Mouse (Mus musculus) forebrain, embryonic 15.5 days (tissue): Measurements from ENCODE around the gene Sec14l3. TPM values are rescaled to one million over a fixed set of nuclear protein-coding genes. Genes with fewer than 3 reads are reported as not detected.
A peak's percentile ranks its signal among the peaks of the same experiment; 100 is the strongest.

Experiments used
- ATAC-seq: fragments of 200-750 bp; cut with Nextera tagmentation; replicated peaks from 2 replicates; pipeline ENCODE4 v1.8.0; 2017; ENCODE audit warnings: mild to moderate bottlenecking, moderate TSS enrichment, moderate library complexity
- H3K27ac ChIP-seq: fragments of 300-500 bp; sonication (generic); replicated peaks from 2 replicates; pipeline ENCODE4 v1.5.1; 2015; ENCODE audit warnings: mild to moderate bottlenecking, inconsistent platforms
- H3K27me3 ChIP-seq: fragments of 300-500 bp; sonication (generic); 2 replicates; pipeline ENCODE4 v1.6.1; 2015; ENCODE audit warnings: inconsistent platforms
- H3K36me3 ChIP-seq: fragments of 300-500 bp; sonication (generic); 2 replicates; pipeline ENCODE4 v1.6.1; 2015; ENCODE audit warnings: mild to moderate bottlenecking, inconsistent platforms
- H3K4me1 ChIP-seq: fragments of 300-500 bp; sonication (generic); 2 replicates; pipeline ENCODE4 v1.6.1; 2015; ENCODE audit warnings: inconsistent platforms
- H3K4me2 ChIP-seq: fragments of 300-500 bp; sonication (generic); replicated peaks from 2 replicates; pipeline ENCODE4 v1.6.1; 2015; ENCODE audit warnings: mild to moderate bottlenecking, inconsistent platforms
- H3K4me3 ChIP-seq: fragments of 300-500 bp; sonication (generic); 2 replicates; pipeline ENCODE4 v1.5.1; 2015; ENCODE audit warnings: mild to moderate bottlenecking, inconsistent platforms
- H3K9ac ChIP-seq: fragments of 300-500 bp; sonication (generic); replicated peaks from 2 replicates; pipeline ENCODE4 v1.6.1; 2015; ENCODE audit warnings: mild to moderate bottlenecking, inconsistent platforms
- H3K9me3 ChIP-seq: fragments of 300-500 bp; sonication (generic); 2 replicates; pipeline ENCODE4 v1.6.1; 2016; ENCODE audit warnings: inconsistent platforms
- WGBS: fragments of 180-500 bp; shearing (Covaris S2); methylation state at CpG from one replicate; pipeline ENCODE4 v1.1.7; 2015; ENCODE audit warnings: mixed read lengths; 5-methylcytosine and 5-hydroxymethylcytosine counted together
- polyA plus RNA-seq: library from polyadenylated mRNA; unstranded; fragments of >200 nt; fragmentation: Nextera tagmentation; extraction: Ambion mirVana; gene quantifications from 2 replicates; pipeline ENCODE4 v1.2.1, GENCODE M21; 2015

Sec14l3 gene
- polyA plus RNA-seq, 1 experiment from 2014 or later: 0.75 TPM

- Histone ChIP-seq H3K9me3 (no peaks in the 10 kb centered on the region), H3K27ac (no peak overlapping the region), H3K36me3 (no peaks in the 10 kb centered on the region), H3K27me3 (no peaks in the 10 kb centered on the region), H3K4me3 (no peak overlapping the region), H3K4me2 (no peak overlapping the region), H3K4me1 (no peaks in the 10 kb centered on the region), H3K9ac (no peak overlapping the region)
- 23% methylated on average over 6 of the region's 6 CpGs for WGBS
- no peak for ATAC-seq
Observed at GRCm38 (mm10) chr11:4062981-4063380, 1.7 kb upstream of the Sec14l3 start.

GRCm38 (mm10) chr11:4069664-4070063 is 5.0 kb downstream of the Sec14l3 start:
- Histone ChIP-seq H3K27ac (no peak overlapping the region), H3K4me3 (no peak overlapping the region), H3K27me3 (no peaks in the 10 kb centered on the region), H3K4me1 (no peaks in the 10 kb centered on the region), H3K36me3 (no peaks in the 10 kb centered on the region), H3K9ac (no peak overlapping the region), H3K4me2 (no peak overlapping the region), H3K9me3 (no peaks in the 10 kb centered on the region)
- WGBS: 44% methylated on average over 1 of the region's 1 CpGs
- peak; percentile 73; the same call in 1 of the 2 replicates for ATAC-seq

GRCm38 (mm10) chr11:4076633-4077032 is 12.0 kb downstream of the Sec14l3 start:
- Histone ChIP-seq H3K9ac (no peak overlapping the region), H3K4me3 (no peak overlapping the region), H3K27ac (no peak overlapping the region), H3K36me3 (no peaks in the 10 kb centered on the region), H3K27me3 (no peaks in the 10 kb centered on the region), H3K4me1 (no peaks in the 10 kb centered on the region), H3K9me3 (no peaks in the 10 kb centered on the region), H3K4me2 (no peak overlapping the region)
- 17% methylated on average over 8 of the region's 8 CpGs for WGBS
- no peak for ATAC-seq

GRCm38 (mm10) chr11:4078267-4078933 is 13.8 kb downstream of the Sec14l3 start:
- WGBS: 84% methylated on average over 7 of the region's 7 CpGs
- no peaks in the 10 kb centered on the region for H3K27me3 ChIP-seq

GRCm38 (mm10) chr11:4080219-4080618 is 15.6 kb downstream of the Sec14l3 start:
- Histone ChIP-seq H3K27me3 (no peaks in the 10 kb centered on the region), H3K4me2 (no peak overlapping the region), H3K4me3 (no peak overlapping the region), H3K36me3 (no peaks in the 10 kb centered on the region), H3K27ac (no peak overlapping the region), H3K4me1 (no peaks in the 10 kb centered on the region), H3K9me3 (no peaks in the 10 kb centered on the region), H3K9ac (no peak overlapping the region)
- no peak for ATAC-seq
- 12% methylated on average over 4 of the region's 4 CpGs for WGBS

More at GRCm38 (mm10) chr11:4078267-4078933, 13.8 kb downstream of the Sec14l3 start:
- Histone ChIP-seq H3K9ac (no peak overlapping the region), H3K27ac (no peak overlapping the region), H3K36me3 (no peaks in the 10 kb centered on the region), H3K4me2 (no peak overlapping the region), H3K4me1 (no peaks in the 10 kb centered on the region), H3K9me3 (no peaks in the 10 kb centered on the region), H3K4me3 (no peak overlapping the region)
- no peak for ATAC-seq

- Histone ChIP-seq H3K27ac (no peak overlapping the region), H3K9ac (no peak overlapping the region), H3K9me3 (no peaks in the 10 kb centered on the region), H3K27me3 (no peaks in the 10 kb centered on the region), H3K4me3 (no peak overlapping the region), H3K4me2 (no peak overlapping the region), H3K36me3 (no peaks in the 10 kb centered on the region), H3K4me1 (no peaks in the 10 kb centered on the region)
- 31% methylated on average over 5 of the region's 5 CpGs for WGBS
- peak; percentile 46; the same call in 1 of the 2 replicates for ATAC-seq
Observed at GRCm38 (mm10) chr11:4083316-4084078, 18.9 kb downstream of the Sec14l3 start.

GRCm38 (mm10) chr11:4086246-4086645 is 21.6 kb downstream of the Sec14l3 start:
- 52% methylated on average over 1 of the region's 1 CpGs for WGBS
- Histone ChIP-seq H3K4me1 (no peaks in the 10 kb centered on the region), H3K27ac (no peak overlapping the region), H3K36me3 (no peaks in the 10 kb centered on the region), H3K9me3 (no peaks in the 10 kb centered on the region), H3K9ac (no peak overlapping the region), H3K27me3 (no peaks in the 10 kb centered on the region), H3K4me3 (no peak overlapping the region), H3K4me2 (no peak overlapping the region)
- no peak for ATAC-seq

- Histone ChIP-seq H3K4me1 (no peaks in the 10 kb centered on the region), H3K4me2 (no peak overlapping the region), H3K27ac (no peak overlapping the region), H3K9me3 (no peaks in the 10 kb centered on the region), H3K4me3 (no peak overlapping the region), H3K27me3 (no peaks in the 10 kb centered on the region), H3K36me3 (no peaks in the 10 kb centered on the region), H3K9ac (no peak overlapping the region)
- WGBS: 56% methylated on average over 2 of the region's 2 CpGs
- ATAC-seq: no peak
Observed at GRCm38 (mm10) chr11:4087267-4087666, 22.6 kb downstream of the Sec14l3 start.

GRCm38 (mm10) chr11:4093459-4094377 is 29.1 kb downstream of the Sec14l3 start:
- Histone ChIP-seq H3K4me2 (no peak overlapping the region), H3K36me3 (no peaks in the 10 kb centered on the region), H3K4me3 (no peak overlapping the region), H3K9ac (no peak overlapping the region), H3K27me3 (no peaks in the 10 kb centered on the region), H3K9me3 (no peaks in the 10 kb centered on the region), H3K27ac (no peak overlapping the region), H3K4me1 (peaks cover 27% of the 10 kb centered on the region)
- 84% methylated on average over 18 of the region's 18 CpGs for WGBS
- ATAC-seq: no peak

- Histone ChIP-seq H3K4me2 (peak overlapping the region; percentile 79), H3K9me3 (no peaks in the 10 kb centered on the region), H3K4me3 (peak overlapping the region; percentile 50), H3K27ac (0 out of 2 replicates have a peak overlapping the region, but pooled peaks have one; percentile 88), H3K4me1 (peaks cover 27% of the 10 kb centered on the region), H3K27me3 (no peaks in the 10 kb centered on the region), H3K36me3 (no peaks in the 10 kb centered on the region), H3K9ac (peak overlapping the region; percentile 41)
- ATAC-seq: no peak
- WGBS: 4% methylated on average over 23 of the region's 24 CpGs
Observed at GRCm38 (mm10) chr11:4094378-4095170, 29.9 kb downstream of the Sec14l3 start.
